Mouse (Mus musculus) urinary bladder, postnatal 4 days (tissue): ENCODE data around the gene Cdt1.
A peak's percentile ranks its signal among the peaks of the same experiment; 100 is the strongest.

Experiments used
- DNase-seq, 2 experiments: peaks; one replicate each; pipeline ENCODE4 v3.0.0; 2021 to 2022; ENCODE audit warnings: low spot score in 2 of 2

Cdt1 gene

GRCm38 (mm10) chr8:122567361-122568108, at the start of gene Cdt1:
Gene Cdt1, plus strand, starts transcription at chr8:122568015.
- peak; percentile 95 to 96 for DNase-seq

- no peak for DNase-seq
Observed at GRCm38 (mm10) chr8:122520611-122521010, 47.2 kb upstream of the Cdt1 start.

- DNase-seq: no peak
Observed at GRCm38 (mm10) chr8:122522796-122523651, 44.8 kb upstream of the Cdt1 start.

- no peak for DNase-seq
Observed at GRCm38 (mm10) chr8:122523652-122524360, 44.0 kb upstream of the Cdt1 start.

- DNase-seq: no peak
Observed at GRCm38 (mm10) chr8:122524506-122524905, 43.3 kb upstream of the Cdt1 start.

GRCm38 (mm10) chr8:122525004-122525403, 42.8 kb upstream of the Cdt1 start:
- no peak for DNase-seq

GRCm38 (mm10) chr8:122526084-122526483, 41.7 kb upstream of the Cdt1 start:
- DNase-seq: no peak

- no peak for DNase-seq
Observed at GRCm38 (mm10) chr8:122526526-122527170, 41.2 kb upstream of the Cdt1 start.

- no peak for DNase-seq
Observed at GRCm38 (mm10) chr8:122527937-122528336, 39.9 kb upstream of the Cdt1 start.

- DNase-seq: no peak
Observed at GRCm38 (mm10) chr8:122529159-122529558, 38.7 kb upstream of the Cdt1 start.

- DNase-seq: no peak
Observed at GRCm38 (mm10) chr8:122531312-122531711, 36.5 kb upstream of the Cdt1 start.

GRCm38 (mm10) chr8:122537033-122537432, 30.8 kb upstream of the Cdt1 start:
- DNase-seq: peak; percentile 73 to 82

GRCm38 (mm10) chr8:122537812-122538211, 30.0 kb upstream of the Cdt1 start:
- no peak for DNase-seq

- no peak for DNase-seq
Observed at GRCm38 (mm10) chr8:122538310-122539076, 29.3 kb upstream of the Cdt1 start.

GRCm38 (mm10) chr8:122544138-122544537, 23.7 kb upstream of the Cdt1 start:
- no peak for DNase-seq

GRCm38 (mm10) chr8:122546066-122546755, 21.6 kb upstream of the Cdt1 start:
- no peak for DNase-seq

GRCm38 (mm10) chr8:122546811-122547453, 20.9 kb upstream of the Cdt1 start:
- no peak for DNase-seq

GRCm38 (mm10) chr8:122547815-122548214, 20.0 kb upstream of the Cdt1 start:
- DNase-seq: no peak

- no peak for DNase-seq
Observed at GRCm38 (mm10) chr8:122548331-122548730, 19.5 kb upstream of the Cdt1 start.
